Mouse (Mus musculus) lung, adult 2 months (tissue): ENCODE results near the gene Tecrl.

ENCODE experiments used
- CTCF ChIP-seq: fragments of 200-500 bp; IDR thresholded peaks from 2 replicates; pipeline ENCODE4 v1.5.1; 2011; ENCODE audit warnings: mild to moderate bottlenecking, low read length, control low read depth; ENCODE audit not compliant: insufficient read depth
- POLR2A ChIP-seq: fragments of 200-500 bp; IDR thresholded peaks from 2 replicates; pipeline ENCODE4 v1.6.1; 2011; ENCODE audit warnings: low read depth, mild to moderate bottlenecking, control low read depth, low read length, borderline replicate concordance; ENCODE audit errors: extremely low read depth

DNA sequence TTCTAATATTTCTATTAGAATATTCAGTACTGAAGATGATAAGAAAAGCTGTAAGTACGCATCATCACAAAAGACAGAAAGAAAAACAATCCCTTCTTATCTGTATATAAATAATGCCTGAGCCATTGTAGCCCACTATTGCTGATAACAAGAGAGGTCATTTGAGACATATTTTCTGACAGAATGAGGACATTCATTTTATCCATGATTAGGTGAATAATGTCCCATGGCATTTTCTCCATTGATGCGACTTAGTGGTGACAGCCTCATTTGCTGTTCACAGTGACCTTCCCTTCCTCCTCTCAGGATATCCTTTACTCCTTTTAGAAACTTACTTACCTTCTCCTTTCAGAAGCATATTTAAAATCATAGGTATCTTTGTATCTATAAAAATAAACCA is 100.9 kb downstream of the Tecrl start:
- no peak for TF ChIP-seq POLR2A
- no peak for TF ChIP-seq CTCF
